Mouse (Mus musculus) B cell, adult 67 days (primary cell): ENCODE results near the gene Ldlrad2. TPM values are rescaled to one million over a fixed set of nuclear protein-coding genes. Genes with fewer than 3 reads are reported as not detected.

ENCODE experiments used
- total RNA-seq, 2 experiments: library from RNA; stranded (reverse); gene quantifications; 4 replicates each; pipeline ENCODE4 v1.2.4; 2023

Ldlrad2 gene
- total RNA-seq, result not detected

DNA sequence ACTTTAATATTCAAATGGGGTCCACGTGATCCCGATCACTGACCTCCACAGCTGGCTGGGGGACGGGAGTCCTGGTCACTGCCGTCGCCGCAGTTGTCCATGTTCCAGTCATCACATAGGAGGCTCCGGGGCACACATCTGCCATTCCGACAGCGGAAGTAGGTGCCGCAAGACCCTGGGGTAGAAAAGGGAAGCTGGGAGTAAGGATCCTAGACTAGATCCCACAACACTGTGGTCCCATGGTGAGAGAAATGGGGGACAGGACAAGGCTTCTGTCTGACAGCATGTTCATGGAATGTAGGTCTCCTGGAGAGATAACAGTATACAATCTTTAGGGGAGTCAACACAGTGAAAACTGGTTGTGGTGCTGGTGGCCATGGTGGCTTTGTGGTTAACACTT lies at the start of gene Ldlrad2:
Gene Ldlrad2 (minus strand): TSS at position 101 of the 400 bp plus-strand sequence.

DNA sequence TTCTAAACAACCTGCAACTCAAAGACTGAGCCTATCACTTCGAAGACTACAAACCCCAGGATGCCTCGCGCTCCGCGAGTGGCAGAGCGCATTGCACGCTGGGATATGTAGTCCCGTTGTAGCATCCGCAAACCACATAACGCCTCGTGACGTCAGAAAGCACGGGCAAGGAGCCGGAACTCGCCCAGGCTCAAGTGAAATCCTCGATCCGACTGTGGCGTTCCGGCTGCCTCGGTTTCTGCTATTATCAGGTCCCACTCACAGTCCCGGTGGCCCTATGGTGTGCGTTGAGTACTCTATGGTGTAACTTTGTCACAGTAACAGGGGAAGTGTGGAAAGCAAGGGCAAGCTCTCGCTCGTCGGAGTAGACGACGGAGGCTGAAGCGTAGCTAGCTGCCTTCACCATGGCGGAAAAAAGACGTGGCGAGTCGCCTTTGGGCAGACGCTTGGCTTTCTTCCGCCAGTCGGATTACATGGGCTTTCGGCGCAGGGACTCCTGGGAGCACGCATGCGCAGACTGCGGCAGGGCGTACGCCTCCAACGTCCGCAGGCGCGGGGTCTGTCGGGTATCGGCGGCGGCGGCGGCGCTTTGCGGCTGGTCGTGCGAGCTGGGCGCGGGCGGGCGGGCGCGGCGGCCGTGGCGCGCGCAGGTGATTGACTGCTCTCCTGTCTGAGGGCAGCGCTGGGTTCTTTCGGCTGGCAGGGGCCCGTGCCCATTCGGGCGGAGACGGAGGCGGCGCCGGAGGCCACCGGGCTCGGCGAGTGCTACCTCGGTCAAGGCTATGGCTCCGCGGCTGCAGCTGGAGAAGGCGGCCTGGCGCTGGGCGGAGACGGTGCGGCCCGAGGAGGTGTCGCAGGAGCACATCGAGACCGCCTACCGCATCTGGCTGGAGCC lies 19.5 kb upstream of the Ldlrad2 start, which contains the start of gene Usp48:
Gene Usp48 (plus strand): TSS at position 155 of the 895 bp plus-strand sequence.

Other genes starting within 250 kb of the Ldlrad2 start
- 100 to 1,000 TPM; 455 to 476 TPM for gene Cdc42, start 216.8 kb downstream of the Ldlrad2 start, total RNA-seq
- gene Cela3a, start 164.8 kb downstream of the Ldlrad2 start, total RNA-seq, result not detected
- gene Cela3b, start 144.0 kb downstream of the Ldlrad2 start, total RNA-seq, result not detected
- gene 1700013G24Rik, start 121.3 kb downstream of the Ldlrad2 start, total RNA-seq, result not detected
- 1 to 10 TPM; 1.3 to 3.9 TPM for gene Hspg2, start 105.8 kb downstream of the Ldlrad2 start, total RNA-seq
- 100 to 1,000 TPM; 231 to 246 TPM for gene Usp48, start 19.2 kb upstream of the Ldlrad2 start, total RNA-seq
- gene Rap1gap, start 90.2 kb upstream of the Ldlrad2 start, total RNA-seq, result 10 to 100 TPM; 10.9 to 12.2 TPM
- gene Alpl, start 221.8 kb upstream of the Ldlrad2 start, total RNA-seq, result 10 to 100 TPM; 41.5 to 41.8 TPM